Mouse (Mus musculus): ENCODE measurements at regions not wholly inside any gene's neighbourhood (a gene's known extent, or its start where the extent isn't known, plus 50 kb on each side); places are given as distances from the start of the nearest gene placed in this dataset.

- 75% methylated on average over 4 of the region's 4 CpGs for WGBS
- TF ChIP-seq CTCF (IDR thresholded peaks at IDR 0.05; ENCODE audit: control insufficient read depth, insufficient read depth, low read length), result no peak
- TF ChIP-seq POLR2A (IDR thresholded peaks at IDR 0.05; ENCODE audit: borderline replicate concordance, control insufficient read depth, low read depth, low read length), result no peak
- Histone ChIP-seq H3K4me3 (replicated peaks; ENCODE audit: control insufficient read depth, low read depth, low read length) (no peak overlapping the region), H3K27ac (ENCODE audit: control insufficient read depth, insufficient read depth, low read depth, low read length, poor library complexity) (no peak overlapping the region), H3K4me1 (ENCODE audit: control insufficient read depth, insufficient read depth, low read length) (no peaks in the 10 kb centered on the region)
Measured at GRCm38 (mm10) chr5:77517252-77517651, 109.4 kb upstream of the Igfbp7 start.

- WGBS, result 82% methylated on average over 7 of the region's 7 CpGs
- H3K4me1 ChIP-seq (ENCODE audit: control insufficient read depth, insufficient read depth, low read length), result no peaks in the 10 kb centered on the region
- no peak overlapping the region for H3K4me3 ChIP-seq (replicated peaks; ENCODE audit: control insufficient read depth, low read depth, low read length)
- TF ChIP-seq CTCF (IDR thresholded peaks at IDR 0.05; ENCODE audit: control insufficient read depth, insufficient read depth, low read length) (no peak), POLR2A (IDR thresholded peaks at IDR 0.05; ENCODE audit: borderline replicate concordance, control insufficient read depth, low read depth, low read length) (no peak)
- no peak overlapping the region for H3K27ac ChIP-seq (ENCODE audit: control insufficient read depth, insufficient read depth, low read depth, low read length, poor library complexity)
Measured at GRCm38 (mm10) chr5:77515448-77515847, 107.6 kb upstream of the Igfbp7 start.

- Histone ChIP-seq H3K27ac (ENCODE audit: control insufficient read depth, insufficient read depth, low read depth, low read length, poor library complexity) (no peak overlapping the region), H3K4me1 (ENCODE audit: control insufficient read depth, insufficient read depth, low read length) (no peaks in the 10 kb centered on the region), H3K4me3 (replicated peaks; ENCODE audit: control insufficient read depth, low read depth, low read length) (no peak overlapping the region)
- 77% methylated on average over 5 of the region's 5 CpGs for WGBS
- TF ChIP-seq CTCF (IDR thresholded peaks at IDR 0.05; ENCODE audit: control insufficient read depth, insufficient read depth, low read length), result no peak
- no peak for TF ChIP-seq POLR2A (IDR thresholded peaks at IDR 0.05; ENCODE audit: borderline replicate concordance, control insufficient read depth, low read depth, low read length)
Measured at GRCm38 (mm10) chr5:77502684-77503083, 94.8 kb upstream of the Igfbp7 start.

- WGBS, result 17% methylated on average over 5 of the region's 5 CpGs
Measured at GRCm38 (mm10) chr5:77499949-77500460, 92.2 kb upstream of the Igfbp7 start.

GRCm38 (mm10) chr5:77494601-77495000, 86.8 kb upstream of the Igfbp7 start:
- TF ChIP-seq POLR2A (IDR thresholded peaks at IDR 0.05; ENCODE audit: borderline replicate concordance, control insufficient read depth, low read depth, low read length) (no peak), CTCF (IDR thresholded peaks at IDR 0.05; ENCODE audit: control insufficient read depth, insufficient read depth, low read length) (no peak)
- Histone ChIP-seq H3K4me1 (ENCODE audit: control insufficient read depth, insufficient read depth, low read length) (no peaks in the 10 kb centered on the region), H3K27ac (ENCODE audit: control insufficient read depth, insufficient read depth, low read depth, low read length, poor library complexity) (no peak overlapping the region), H3K4me3 (replicated peaks; ENCODE audit: control insufficient read depth, low read depth, low read length) (no peak overlapping the region)
- WGBS, result 43% methylated on average over 1 of the region's 1 CpGs

More at GRCm38 (mm10) chr5:77499949-77500460, 92.2 kb upstream of the Igfbp7 start:
- no peak overlapping the region for H3K4me3 ChIP-seq (replicated peaks; ENCODE audit: control insufficient read depth, low read depth, low read length)
- TF ChIP-seq CTCF (IDR thresholded peaks at IDR 0.05; ENCODE audit: control insufficient read depth, insufficient read depth, low read length), result no peak
- no peak for TF ChIP-seq POLR2A (IDR thresholded peaks at IDR 0.05; ENCODE audit: borderline replicate concordance, control insufficient read depth, low read depth, low read length)
- H3K4me1 ChIP-seq (ENCODE audit: control insufficient read depth, insufficient read depth, low read length), result no peaks in the 10 kb centered on the region
- H3K27ac ChIP-seq (ENCODE audit: control insufficient read depth, insufficient read depth, low read depth, low read length, poor library complexity), result no peak overlapping the region

GRCm38 (mm10) chr5:77488969-77489368, 81.1 kb upstream of the Igfbp7 start:
- Histone ChIP-seq H3K4me3 (replicated peaks; ENCODE audit: control insufficient read depth, low read depth, low read length) (no peak overlapping the region), H3K4me1 (ENCODE audit: control insufficient read depth, insufficient read depth, low read length) (no peaks in the 10 kb centered on the region), H3K27ac (ENCODE audit: control insufficient read depth, insufficient read depth, low read depth, low read length, poor library complexity) (no peak overlapping the region)
- WGBS, result 79% methylated on average over 5 of the region's 5 CpGs
- no peak for TF ChIP-seq CTCF (IDR thresholded peaks at IDR 0.05; ENCODE audit: control insufficient read depth, insufficient read depth, low read length)
- no peak for TF ChIP-seq POLR2A (IDR thresholded peaks at IDR 0.05; ENCODE audit: borderline replicate concordance, control insufficient read depth, low read depth, low read length)

- H3K27ac ChIP-seq (ENCODE audit: control insufficient read depth, insufficient read depth, low read depth, low read length, poor library complexity), result no peak overlapping the region
- TF ChIP-seq CTCF (IDR thresholded peaks at IDR 0.05; ENCODE audit: control insufficient read depth, insufficient read depth, low read length) (no peak), POLR2A (IDR thresholded peaks at IDR 0.05; ENCODE audit: borderline replicate concordance, control insufficient read depth, low read depth, low read length) (no peak)
- H3K4me3 ChIP-seq (replicated peaks; ENCODE audit: control insufficient read depth, low read depth, low read length), result no peak overlapping the region
- WGBS, result 50% methylated on average over 19 of the region's 19 CpGs
- no peaks in the 10 kb centered on the region for H3K4me1 ChIP-seq (ENCODE audit: control insufficient read depth, insufficient read depth, low read length)
Measured at GRCm38 (mm10) chr5:77487837-77488827, 80.3 kb upstream of the Igfbp7 start.

- Histone ChIP-seq H3K4me3 (replicated peaks; ENCODE audit: control insufficient read depth, low read depth, low read length) (no peak overlapping the region), H3K4me1 (ENCODE audit: control insufficient read depth, insufficient read depth, low read length) (no peaks in the 10 kb centered on the region; the same call in 1 of the 2 replicates), H3K27ac (ENCODE audit: control insufficient read depth, insufficient read depth, low read depth, low read length, poor library complexity) (no peak overlapping the region)
- TF ChIP-seq POLR2A (IDR thresholded peaks at IDR 0.05; ENCODE audit: borderline replicate concordance, control insufficient read depth, low read depth, low read length) (no peak), CTCF (IDR thresholded peaks at IDR 0.05; ENCODE audit: control insufficient read depth, insufficient read depth, low read length) (no peak)
- WGBS, result 28% methylated on average over 9 of the region's 9 CpGs
Measured at GRCm38 (mm10) chr5:77483053-77483717, 75.3 kb upstream of the Igfbp7 start.

All from bone marrow, adult 2 months (tissue).